Mouse (Mus musculus) embryonic facial prominence, embryonic 13.5 days (tissue): ENCODE measurements around the gene Ten1. TPM values are rescaled to one million over a fixed set of nuclear protein-coding genes. Genes with fewer than 3 reads are reported as not detected.

Experiments used
- ATAC-seq: fragments of 200-750 bp; cut with Nextera tagmentation; 2 replicates; pipeline ENCODE4 v1.8.0; 2017; ENCODE audit warnings: low read depth; ENCODE audit not compliant: insufficient number of reproducible peaks, insufficient read depth, low FRiP score, low TSS enrichment
- H3K27ac ChIP-seq: fragments of 300-500 bp; sonication (generic); 2 replicates; pipeline ENCODE4 v1.5.1; 2015; ENCODE audit warnings: moderate library complexity, mild to moderate bottlenecking, inconsistent platforms
- H3K27me3 ChIP-seq: fragments of 300-500 bp; sonication (generic); 2 replicates; pipeline ENCODE4 v1.6.1; 2015; ENCODE audit warnings: mild to moderate bottlenecking, inconsistent platforms
- H3K36me3 ChIP-seq: fragments of 300-500 bp; sonication (generic); 2 replicates; pipeline ENCODE4 v1.6.1; 2015; ENCODE audit warnings: mild to moderate bottlenecking, inconsistent platforms
- H3K4me1 ChIP-seq: fragments of 300-500 bp; sonication (generic); 2 replicates; pipeline ENCODE4 v1.6.1; 2015; ENCODE audit warnings: inconsistent platforms
- H3K4me2 ChIP-seq: fragments of 300-500 bp; sonication (generic); 2 replicates; pipeline ENCODE4 v1.6.1; 2015; ENCODE audit warnings: moderate library complexity, mild to moderate bottlenecking, inconsistent platforms
- H3K4me3 ChIP-seq: fragments of 300-500 bp; sonication (generic); 2 replicates; pipeline ENCODE4 v1.5.1; 2015; ENCODE audit warnings: mild to moderate bottlenecking, inconsistent platforms
- H3K9ac ChIP-seq: fragments of 300-500 bp; sonication (generic); 2 replicates; pipeline ENCODE4 v1.6.1; 2015; ENCODE audit warnings: mild to moderate bottlenecking, inconsistent platforms
- H3K9me3 ChIP-seq: fragments of 300-500 bp; sonication (generic); 2 replicates; pipeline ENCODE4 v1.6.1; 2016; ENCODE audit warnings: inconsistent platforms
- WGBS: fragments of 180-500 bp; shearing (Covaris S2); methylation state at CpG from one replicate; pipeline ENCODE4 v1.1.7; 2015; ENCODE audit warnings: mixed read lengths; 5-methylcytosine and 5-hydroxymethylcytosine counted together
- polyA plus RNA-seq: library from polyadenylated mRNA; unstranded; fragments of >200 nt; fragmentation: Nextera tagmentation; extraction: Ambion mirVana; gene quantifications from 2 replicates; pipeline ENCODE4 v1.2.1, GENCODE M21; 2015

The Ten1 gene
- polyA plus RNA-seq, 1 experiment from 2014 or later: 74.1 TPM

DNA sequence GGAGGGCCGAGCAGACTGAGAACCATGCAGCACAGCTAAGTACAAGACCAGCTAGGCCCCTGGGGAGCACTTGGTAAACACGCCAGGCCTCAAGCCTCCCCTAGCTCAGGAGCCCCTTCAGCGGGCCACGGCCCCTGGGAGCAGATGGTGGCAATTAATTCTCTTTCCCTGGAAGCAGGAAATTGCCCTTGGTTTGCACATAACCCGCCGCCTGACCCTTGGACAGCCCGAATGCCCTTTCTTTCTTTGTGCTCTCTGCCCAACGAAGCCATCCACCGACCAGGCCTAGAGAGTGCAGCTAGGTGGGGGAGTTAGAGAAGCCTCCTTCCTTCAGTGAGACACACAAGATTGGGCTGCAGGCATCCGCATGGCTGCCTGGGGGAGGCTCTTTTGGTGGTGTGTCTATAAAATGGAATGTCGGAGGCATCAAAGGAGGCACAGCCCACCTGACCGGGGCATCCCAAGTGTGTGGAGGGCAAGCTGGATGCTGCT, 43.1 kb downstream of the Ten1 start:
- Histone ChIP-seq H3K27me3 (peaks cover 21% of the 10 kb centered on the region), H3K36me3 (peaks cover 37% of the 10 kb centered on the region), H3K9ac (peak overlapping the region; percentile 46; the same call in 1 of the 2 replicates), H3K9me3 (no peaks in the 10 kb centered on the region), H3K4me1 (peaks cover 15% of the 10 kb centered on the region), H3K27ac (peak overlapping the region; percentile 44; the same call in 1 of the 2 replicates), H3K4me2 (no peak overlapping the region), H3K4me3 (no peak overlapping the region)
- ATAC-seq: no peak
- 26% methylated on average over 12 of the region's 12 CpGs for WGBS

DNA sequence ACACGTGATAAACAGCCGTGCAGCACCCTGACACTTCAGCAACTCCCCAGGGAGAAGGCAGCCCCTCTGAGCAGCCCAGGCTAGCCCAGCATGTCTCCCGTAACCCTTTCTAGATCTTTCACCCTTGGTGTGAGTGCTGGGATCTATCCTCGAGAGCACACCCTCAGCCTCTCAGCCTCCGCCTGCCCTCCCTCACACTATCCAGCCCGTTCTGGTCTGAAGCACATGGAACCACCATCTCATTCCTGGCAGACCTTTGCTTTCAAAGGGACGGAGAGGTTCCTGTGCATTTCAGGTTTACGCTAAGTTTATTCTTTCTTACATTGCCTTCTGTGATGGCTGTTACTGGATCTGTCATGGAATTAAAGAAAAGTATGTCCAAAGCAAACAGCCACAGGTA, 45.9 kb downstream of the Ten1 start:
- peaks cover 65% of the 10 kb centered on the region for H3K36me3 ChIP-seq
- no peak for ATAC-seq
- no peaks in the 10 kb centered on the region for H3K27me3 ChIP-seq
- peaks cover 9% of the 10 kb centered on the region for H3K4me1 ChIP-seq
- 86% methylated on average over 8 of the region's 8 CpGs for WGBS
- H3K4me2 ChIP-seq: no peak overlapping the region
- H3K9ac ChIP-seq: no peak overlapping the region
- H3K27ac ChIP-seq: no peak overlapping the region
- no peaks in the 10 kb centered on the region for H3K9me3 ChIP-seq
- no peak overlapping the region for H3K4me3 ChIP-seq

DNA sequence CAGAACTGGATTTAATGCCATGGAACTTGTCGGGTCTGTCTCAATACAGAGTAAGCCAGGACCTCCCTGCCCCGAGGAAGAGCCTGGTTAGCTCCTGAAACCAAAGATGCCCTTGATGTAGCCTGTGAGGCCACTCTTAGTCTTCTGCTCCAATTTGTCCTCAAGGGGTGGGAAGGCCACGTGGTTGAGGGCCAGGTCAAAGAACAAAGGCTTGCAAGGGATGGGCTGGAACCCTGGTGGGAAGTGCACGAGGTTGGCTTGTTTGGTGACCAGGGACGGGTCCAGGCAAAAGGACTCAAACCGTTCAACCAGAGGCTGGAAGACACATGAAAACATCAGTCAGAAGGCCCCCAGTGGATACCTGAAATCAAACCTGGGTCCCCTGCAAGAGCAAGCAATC, 47.0 kb downstream of the Ten1 start:
- no peak overlapping the region for H3K4me2 ChIP-seq
- 80% methylated on average over 6 of the region's 6 CpGs for WGBS

DNA sequence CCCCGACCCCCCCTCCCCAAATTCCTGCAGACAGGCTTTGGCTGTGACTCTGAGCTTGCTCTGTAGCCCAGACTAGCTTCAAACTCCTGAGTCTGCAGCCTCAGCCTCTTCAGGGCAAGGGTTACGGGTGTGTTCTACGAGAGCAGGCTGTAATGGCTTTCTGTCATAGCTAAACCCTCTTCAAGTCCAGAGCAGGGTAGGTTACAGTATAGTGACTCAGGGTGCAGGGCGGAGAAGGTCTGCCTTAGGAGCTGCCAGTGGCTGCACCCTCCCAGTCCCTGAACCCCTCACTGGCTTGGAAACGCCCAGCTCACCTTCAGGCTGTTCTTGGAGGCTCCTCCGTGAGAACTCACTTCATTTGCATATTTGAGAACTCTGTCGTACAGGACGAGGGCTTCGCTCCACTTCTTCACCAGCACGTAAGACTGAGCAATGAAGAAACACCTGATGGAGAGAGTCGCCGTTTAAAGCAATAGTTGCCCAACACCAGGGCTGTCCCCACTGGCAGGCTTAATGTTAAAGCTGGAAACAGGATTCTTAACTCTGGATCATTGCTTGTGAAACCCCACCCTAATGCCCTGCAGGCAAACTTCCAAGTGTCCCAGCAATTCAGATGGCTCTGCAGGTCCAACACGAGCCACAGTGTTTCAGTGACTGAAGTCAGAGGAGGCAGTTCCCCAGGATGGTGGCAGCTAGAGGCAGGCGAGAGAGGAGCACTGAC, 49.0 kb downstream of the Ten1 start:
- ATAC-seq: no peak
- Histone ChIP-seq H3K9ac (no peak overlapping the region), H3K4me2 (no peak overlapping the region), H3K9me3 (no peaks in the 10 kb centered on the region), H3K4me3 (no peak overlapping the region), H3K27me3 (no peaks in the 10 kb centered on the region), H3K27ac (0 out of 2 replicates have a peak overlapping the region, but pooled peaks have one; percentile 7), H3K4me1 (no peaks in the 10 kb centered on the region), H3K36me3 (peaks cover 95% of the 10 kb centered on the region)
- 73% methylated on average over 14 of the region's 14 CpGs for WGBS

More for the DNA sequence above, 47.0 kb downstream of the Ten1 start:
- Histone ChIP-seq H3K9ac (no peak overlapping the region), H3K27me3 (no peaks in the 10 kb centered on the region), H3K27ac (no peak overlapping the region), H3K4me3 (no peak overlapping the region), H3K9me3 (no peaks in the 10 kb centered on the region), H3K4me1 (peaks cover 9% of the 10 kb centered on the region), H3K36me3 (peaks cover 75% of the 10 kb centered on the region)
- no peak for ATAC-seq

DNA sequence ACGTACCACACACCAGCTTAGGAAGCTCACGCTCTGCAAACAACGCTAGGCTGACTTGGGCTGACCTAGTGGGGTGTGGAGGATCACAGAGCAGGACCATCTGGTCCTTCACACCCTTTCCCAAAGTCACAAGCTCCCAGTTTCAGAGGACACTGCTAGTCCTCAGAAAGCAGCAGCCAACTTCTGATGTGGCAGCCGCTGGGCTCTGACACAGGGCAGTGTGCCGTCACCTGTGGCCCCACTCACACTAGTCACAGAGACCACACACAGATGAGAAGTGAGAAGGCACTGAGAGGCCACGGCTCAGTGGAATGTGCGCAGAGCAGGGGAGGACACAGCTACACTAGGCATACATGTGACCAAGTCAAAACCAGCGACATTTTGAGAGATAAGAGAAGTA, 52.2 kb downstream of the Ten1 start:
- Histone ChIP-seq H3K9ac (no peak overlapping the region), H3K4me2 (no peak overlapping the region), H3K27ac (no peak overlapping the region), H3K4me1 (no peaks in the 10 kb centered on the region), H3K9me3 (no peaks in the 10 kb centered on the region), H3K4me3 (no peak overlapping the region), H3K36me3 (peaks cover 100% of the 10 kb centered on the region), H3K27me3 (no peaks in the 10 kb centered on the region)
- WGBS: 92% methylated on average over 8 of the region's 8 CpGs
- ATAC-seq: no peak

DNA sequence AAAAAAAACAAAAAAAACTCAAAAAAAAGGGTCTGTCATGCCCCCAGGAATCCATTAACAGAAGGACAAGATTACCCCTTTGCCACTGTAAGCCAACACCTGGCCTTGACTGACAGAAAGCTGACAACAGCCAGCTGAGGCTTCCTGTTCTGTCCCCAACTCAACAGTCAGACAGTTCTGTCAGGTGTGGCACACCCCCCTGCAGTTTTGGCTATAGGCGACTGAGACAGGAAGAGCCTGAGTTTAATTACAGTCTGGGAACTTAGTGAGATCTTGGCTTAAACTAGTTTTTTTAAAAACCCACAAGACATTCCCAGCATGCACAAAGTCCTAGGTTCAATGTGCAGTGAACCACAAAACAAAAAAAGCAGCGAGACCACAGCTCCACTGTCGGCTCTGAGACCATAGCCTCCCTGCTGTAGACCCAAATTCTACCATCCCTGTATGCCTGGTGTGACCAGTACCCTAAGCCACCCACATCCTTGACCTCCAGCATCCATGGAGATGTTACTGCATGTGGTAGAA, 54.5 kb downstream of the Ten1 start:
- H3K4me3 ChIP-seq: no peak overlapping the region
- no peak overlapping the region for H3K4me2 ChIP-seq
- 0 out of 2 replicates have a peak, but pooled peaks cover 4% of the 10 kb centered on the region for H3K4me1 ChIP-seq
- no peak overlapping the region for H3K9ac ChIP-seq
- no peak for ATAC-seq
- no peak overlapping the region for H3K27ac ChIP-seq
- H3K27me3 ChIP-seq: no peaks in the 10 kb centered on the region
- H3K9me3 ChIP-seq: no peaks in the 10 kb centered on the region
- 67% methylated on average over 3 of the region's 3 CpGs for WGBS
- peaks cover 100% of the 10 kb centered on the region for H3K36me3 ChIP-seq

DNA sequence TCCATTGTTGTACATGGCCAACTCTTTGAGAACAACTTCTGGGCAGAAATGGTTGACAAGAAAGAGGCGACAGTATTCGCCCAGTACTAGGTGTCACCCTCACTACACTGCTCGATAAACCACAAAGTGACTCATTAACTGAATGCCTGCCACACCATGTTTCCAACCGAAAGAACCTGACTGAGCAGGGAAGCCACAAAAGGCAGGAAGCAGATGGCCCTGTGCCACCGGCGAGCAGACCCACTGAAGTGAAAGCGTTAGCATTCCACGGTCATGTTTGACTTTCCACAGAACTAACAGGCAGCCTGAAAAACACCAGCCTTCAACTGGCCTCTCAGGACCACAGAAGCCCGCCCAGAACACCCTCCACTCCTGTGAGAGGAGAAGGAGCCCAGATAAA, 56.0 kb downstream of the Ten1 start:
- ATAC-seq: no peak
- Histone ChIP-seq H3K36me3 (peaks cover 100% of the 10 kb centered on the region), H3K27ac (no peak overlapping the region), H3K9ac (no peak overlapping the region), H3K4me2 (no peak overlapping the region), H3K4me3 (no peak overlapping the region), H3K27me3 (no peaks in the 10 kb centered on the region), H3K9me3 (no peaks in the 10 kb centered on the region), H3K4me1 (0 out of 2 replicates have a peak, but pooled peaks cover 4% of the 10 kb centered on the region)
- 91% methylated on average over 9 of the region's 9 CpGs for WGBS

DNA sequence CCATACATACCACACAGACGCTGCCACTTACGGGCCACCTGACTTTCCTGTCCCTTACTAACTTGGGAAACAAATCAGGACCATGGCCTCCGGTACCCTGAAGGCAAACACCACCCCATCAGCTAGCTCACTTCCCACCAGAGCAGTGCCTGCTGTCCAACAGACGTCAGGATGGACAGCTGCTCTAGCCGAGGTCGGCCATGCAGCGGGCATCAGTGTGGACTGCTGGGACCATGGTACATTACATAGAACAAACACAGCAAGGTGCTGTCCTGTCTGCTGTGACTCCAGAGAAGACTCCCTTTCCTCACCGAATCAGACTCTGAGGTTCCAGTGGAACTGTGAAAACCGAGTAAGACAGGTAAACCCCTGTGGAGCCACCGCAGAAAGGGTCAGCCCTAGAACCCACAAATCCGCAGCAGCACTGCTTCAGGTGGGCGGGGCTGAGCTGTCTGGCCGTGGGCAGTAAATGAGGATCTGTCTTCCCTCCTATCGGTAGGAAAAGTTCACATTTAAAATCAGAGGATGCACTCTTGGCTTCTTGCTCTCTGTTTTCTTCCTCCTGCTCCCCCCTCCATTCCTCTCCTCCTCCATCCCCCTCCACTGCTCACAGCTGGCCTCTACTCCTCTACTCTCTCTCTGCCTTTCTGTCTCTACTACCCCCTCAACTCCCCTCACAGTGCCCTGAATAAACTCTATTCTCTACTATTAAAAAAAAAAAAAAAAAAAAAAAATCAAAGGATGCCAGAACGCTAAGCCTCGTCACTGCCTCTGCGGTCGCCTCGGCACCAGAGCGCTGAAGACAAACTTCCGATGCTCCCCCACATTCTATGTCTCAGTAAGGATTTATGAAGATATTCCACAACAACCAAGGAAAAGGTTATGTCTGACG, 56.7 kb downstream of the Ten1 start:
- no peak overlapping the region for H3K4me2 ChIP-seq
- no peaks in the 10 kb centered on the region for H3K9me3 ChIP-seq
- no peak overlapping the region for H3K27ac ChIP-seq
- H3K4me1 ChIP-seq: 0 out of 2 replicates have a peak, but pooled peaks cover 4% of the 10 kb centered on the region
- H3K4me3 ChIP-seq: no peak overlapping the region
- WGBS: 85% methylated on average over 22 of the region's 22 CpGs
- no peaks in the 10 kb centered on the region for H3K27me3 ChIP-seq
- no peak for ATAC-seq
- peaks cover 100% of the 10 kb centered on the region for H3K36me3 ChIP-seq
- H3K9ac ChIP-seq: no peak overlapping the region

DNA sequence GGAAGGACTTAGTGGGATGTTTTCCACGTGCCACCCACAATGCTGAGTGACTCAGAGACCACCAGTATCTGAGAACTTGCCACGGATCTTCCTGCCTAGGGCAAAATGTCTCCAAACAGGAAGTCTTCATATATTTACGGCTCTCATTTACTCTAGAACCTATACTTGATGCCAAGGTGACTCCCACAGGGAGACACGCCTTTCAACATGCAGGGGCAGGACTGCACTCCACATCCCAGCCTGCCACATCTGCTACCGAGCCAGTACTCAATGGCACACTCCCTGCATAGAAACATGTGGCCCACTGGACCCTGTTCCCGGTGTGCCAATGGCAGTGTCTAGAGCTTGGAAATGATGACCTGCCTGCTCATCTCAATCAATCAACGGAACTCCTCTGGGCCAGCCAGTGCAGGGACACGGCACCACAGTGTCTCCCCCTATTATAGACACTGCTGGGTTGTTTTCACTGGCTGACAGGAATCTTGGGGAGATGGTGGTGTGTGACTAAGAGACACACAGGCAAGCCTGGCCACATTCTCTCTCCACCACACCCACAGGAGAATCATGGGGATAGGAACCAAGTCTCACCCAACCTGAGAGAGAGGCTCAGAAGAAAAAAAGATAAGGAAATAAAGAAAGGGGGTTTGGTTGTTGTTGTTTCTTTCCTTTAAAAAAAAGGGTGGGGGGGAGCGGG, 57.5 kb downstream of the Ten1 start:
- no peaks in the 10 kb centered on the region for H3K27me3 ChIP-seq
- H3K9ac ChIP-seq: 0 out of 2 replicates have a peak overlapping the region, but pooled peaks have one; percentile 16
- H3K27ac ChIP-seq: no peak overlapping the region
- ATAC-seq: no peak
- H3K36me3 ChIP-seq: peaks cover 100% of the 10 kb centered on the region
- no peak overlapping the region for H3K4me3 ChIP-seq
- 77% methylated on average over 9 of the region's 9 CpGs for WGBS
- H3K4me2 ChIP-seq: no peak overlapping the region
- no peaks in the 10 kb centered on the region for H3K9me3 ChIP-seq
- H3K4me1 ChIP-seq: 0 out of 2 replicates have a peak, but pooled peaks cover 4% of the 10 kb centered on the region

DNA sequence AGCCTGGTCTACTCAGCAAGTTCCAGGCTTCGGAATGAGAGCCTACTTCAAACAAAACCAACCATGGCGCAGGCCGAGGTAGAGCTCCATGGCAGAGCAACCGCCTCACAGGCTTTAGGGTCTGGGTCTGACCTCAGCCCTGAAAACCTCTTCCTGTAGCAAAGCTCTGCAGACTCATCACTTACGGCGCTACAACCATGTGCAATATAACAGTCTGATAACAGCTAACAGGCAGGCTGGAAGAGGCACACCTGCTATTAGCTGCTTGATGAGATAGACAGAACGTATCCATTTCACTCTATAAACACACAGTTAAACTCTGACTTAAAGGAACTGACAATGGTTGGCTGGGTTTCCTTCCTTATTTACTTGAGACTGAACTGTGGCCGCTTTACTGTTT, 60.8 kb downstream of the Ten1 start:
- H3K4me2 ChIP-seq: no peak overlapping the region
- no peaks in the 10 kb centered on the region for H3K9me3 ChIP-seq
- peaks cover 100% of the 10 kb centered on the region for H3K36me3 ChIP-seq
- H3K9ac ChIP-seq: no peak overlapping the region
- H3K27me3 ChIP-seq: no peaks in the 10 kb centered on the region
- H3K4me1 ChIP-seq: 0 out of 2 replicates have a peak, but pooled peaks cover 4% of the 10 kb centered on the region
- no peak overlapping the region for H3K4me3 ChIP-seq
- no peak for ATAC-seq
- 93% methylated on average over 8 of the region's 8 CpGs for WGBS
- no peak overlapping the region for H3K27ac ChIP-seq

DNA sequence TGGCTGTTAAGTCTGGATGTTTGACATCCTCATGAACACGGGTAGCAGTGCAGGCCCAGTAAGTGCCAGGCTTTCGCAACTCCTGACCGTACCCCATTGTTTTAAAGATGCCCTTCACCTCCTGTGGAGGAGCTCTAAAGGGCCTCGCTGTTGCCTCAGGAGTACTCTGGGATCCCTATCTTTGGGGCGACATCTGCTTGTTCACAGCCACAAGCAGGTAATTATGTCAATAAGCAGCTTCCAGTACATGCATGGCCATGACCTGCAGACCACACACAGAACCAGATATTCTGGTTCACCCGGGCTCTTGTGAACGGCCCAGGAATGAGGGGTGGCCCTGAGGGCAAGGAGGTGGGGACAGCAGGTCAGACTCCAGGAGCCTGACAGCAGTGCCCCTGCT, 61.6 kb downstream of the Ten1 start:
- no peak overlapping the region for H3K27ac ChIP-seq
- ATAC-seq: no peak
- H3K9me3 ChIP-seq: no peaks in the 10 kb centered on the region
- no peaks in the 10 kb centered on the region for H3K27me3 ChIP-seq
- H3K4me3 ChIP-seq: no peak overlapping the region
- H3K4me2 ChIP-seq: no peak overlapping the region
- 0 out of 2 replicates have a peak, but pooled peaks cover 4% of the 10 kb centered on the region for H3K4me1 ChIP-seq
- peaks cover 98% of the 10 kb centered on the region for H3K36me3 ChIP-seq
- no peak overlapping the region for H3K9ac ChIP-seq
- WGBS: 78% methylated on average over 7 of the region's 7 CpGs
